Mouse (Mus musculus): Measurements from ENCODE around the gene Zzz3.
A peak's percentile ranks its signal among the peaks of the same experiment; 100 is the strongest.

Gene Zzz3

DNA sequence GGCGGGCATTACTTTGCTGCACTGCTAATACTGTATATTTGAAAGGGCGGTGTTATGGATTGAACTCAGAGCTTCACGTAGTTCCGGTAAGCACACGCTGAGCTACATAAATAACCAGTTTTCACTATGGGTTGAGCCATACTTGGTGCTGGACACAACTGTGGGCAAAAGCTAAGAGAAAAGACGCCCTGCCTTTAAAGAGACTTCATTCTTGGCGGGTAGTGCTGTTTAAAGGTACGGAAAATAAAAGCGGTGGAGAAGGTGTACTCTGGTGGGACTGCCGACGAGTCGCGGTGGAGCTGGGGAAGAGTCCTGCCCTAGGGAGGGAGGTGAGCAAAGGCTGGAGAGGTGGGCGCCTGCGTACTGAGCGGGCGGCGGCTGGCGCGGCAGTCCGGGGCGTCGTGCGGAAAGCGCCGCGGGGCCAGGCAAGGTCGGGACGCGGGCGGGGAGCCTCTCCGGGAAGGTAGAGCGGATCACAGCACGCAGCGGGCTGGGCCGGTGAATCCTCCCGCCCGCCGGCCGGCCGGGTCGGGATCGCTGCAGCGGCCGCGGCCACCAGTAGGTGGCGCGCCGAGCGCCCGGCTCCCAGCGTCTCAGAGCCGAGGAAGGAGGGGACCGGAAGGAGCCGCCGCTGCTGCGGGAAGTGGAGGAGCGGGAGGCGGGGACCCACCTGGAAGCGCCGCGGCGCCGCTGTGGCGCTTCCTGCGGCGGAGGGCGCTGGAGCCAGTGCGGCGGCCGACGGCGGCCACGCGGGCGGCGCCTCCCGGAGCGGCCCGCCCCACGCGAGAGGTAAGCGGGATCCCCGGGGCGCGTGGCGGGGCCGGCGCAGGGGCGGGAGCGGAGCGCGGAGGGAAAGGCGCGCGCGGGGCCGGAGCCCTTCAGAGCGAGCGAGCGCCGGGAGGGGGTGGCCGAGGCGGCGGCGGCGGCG is at the start of gene Zzz3:
Gene Zzz3 (plus strand): TSS at position 124 of the 928 bp plus-strand sequence.
- peak; percentile 86 for DNase-seq (ENCODE audit: low spot score)

- peak; percentile 96 for DNase-seq (ENCODE audit: low spot score)
These were observed 49.3 kb upstream of the Zzz3 start, which contains the start of gene Usp33 for GRCm38 (mm10) chr3:152345732-152346632. Gene Usp33, plus strand, starts transcription at chr3:152346478.

DNA sequence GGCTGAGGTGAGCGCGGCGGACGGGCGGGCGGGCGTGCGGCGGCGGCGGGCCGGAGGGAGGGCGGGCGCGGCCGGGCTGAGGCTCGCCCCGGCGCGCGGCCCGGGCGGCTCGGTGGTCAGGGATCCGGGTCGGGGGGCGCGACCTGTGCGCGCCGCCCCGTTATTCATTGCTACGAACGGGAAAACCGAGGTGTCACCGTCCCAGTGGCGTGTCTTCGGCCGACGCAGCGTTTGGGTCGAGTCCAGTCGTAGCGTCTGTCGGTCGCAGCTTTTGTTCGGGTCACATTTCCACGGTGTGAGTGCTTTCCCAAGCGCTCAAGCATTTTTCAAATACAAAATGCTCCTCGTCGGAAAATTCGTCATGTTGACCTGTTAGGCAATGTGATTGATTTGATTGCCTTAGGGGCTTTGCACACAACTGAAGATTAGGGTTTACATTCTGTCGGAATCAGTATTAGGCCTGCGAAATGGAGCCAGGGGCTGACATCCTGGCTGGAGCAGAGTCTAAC is 48.6 kb upstream of the Zzz3 start:
- DNase-seq (ENCODE audit: low spot score), result no peak

DNA sequence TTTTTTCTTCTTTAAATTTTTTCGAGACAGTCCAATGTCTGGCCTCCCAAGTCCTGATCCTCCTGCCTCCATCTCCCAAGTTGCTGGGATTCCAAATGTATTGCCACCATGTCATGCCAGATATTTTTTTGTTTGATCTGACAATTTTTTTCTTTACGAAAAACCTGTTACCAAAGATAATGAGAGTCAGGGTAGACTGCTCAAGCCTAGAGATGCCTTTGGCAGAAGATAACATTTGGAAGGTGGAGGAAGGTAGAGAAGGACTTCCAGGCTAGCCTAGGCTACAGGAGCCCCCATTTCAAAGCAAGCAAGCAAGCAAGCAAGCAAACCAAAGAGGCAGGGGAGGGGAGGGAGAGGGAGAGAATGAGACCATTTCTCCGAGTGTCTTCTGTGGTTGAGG is 48.0 kb upstream of the Zzz3 start:
- DNase-seq (ENCODE audit: low spot score), result no peak

GRCm38 (mm10) chr3:152348011-152348830 is 47.1 kb upstream of the Zzz3 start:
- no peak for DNase-seq (ENCODE audit: low spot score)

- DNase-seq (ENCODE audit: low spot score), result no peak
These were observed 44.8 kb upstream of the Zzz3 start for GRCm38 (mm10) chr3:152350431-152350830.

DNA sequence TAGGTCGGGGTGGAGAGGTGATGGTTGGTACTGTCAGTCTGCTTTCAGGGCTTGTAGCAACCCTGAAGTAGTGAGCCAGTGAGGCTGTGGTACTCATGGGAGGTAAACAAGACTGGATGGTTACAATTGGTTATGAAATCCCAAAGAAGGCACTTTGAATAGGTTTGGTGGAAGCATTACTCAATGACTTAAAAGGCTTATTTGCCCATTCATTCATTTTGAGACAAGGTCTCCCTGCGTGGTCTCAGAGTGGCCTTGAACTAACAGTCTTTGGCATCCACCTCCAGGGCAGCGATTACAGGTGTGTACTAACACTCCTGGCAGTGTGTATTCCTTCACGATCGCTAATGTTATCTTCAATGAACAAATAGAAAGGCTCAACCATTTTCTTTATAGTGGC is 44.3 kb upstream of the Zzz3 start:
- DNase-seq (ENCODE audit: low spot score), result no peak

GRCm38 (mm10) chr3:152352289-152352688 is 43.0 kb upstream of the Zzz3 start:
- DNase-seq (ENCODE audit: low spot score), result no peak

GRCm38 (mm10) chr3:152353434-152354177 is 41.7 kb upstream of the Zzz3 start:
- no peak for DNase-seq (ENCODE audit: low spot score)

GRCm38 (mm10) chr3:152355361-152355760 is 39.9 kb upstream of the Zzz3 start:
- no peak for DNase-seq (ENCODE audit: low spot score)

DNA sequence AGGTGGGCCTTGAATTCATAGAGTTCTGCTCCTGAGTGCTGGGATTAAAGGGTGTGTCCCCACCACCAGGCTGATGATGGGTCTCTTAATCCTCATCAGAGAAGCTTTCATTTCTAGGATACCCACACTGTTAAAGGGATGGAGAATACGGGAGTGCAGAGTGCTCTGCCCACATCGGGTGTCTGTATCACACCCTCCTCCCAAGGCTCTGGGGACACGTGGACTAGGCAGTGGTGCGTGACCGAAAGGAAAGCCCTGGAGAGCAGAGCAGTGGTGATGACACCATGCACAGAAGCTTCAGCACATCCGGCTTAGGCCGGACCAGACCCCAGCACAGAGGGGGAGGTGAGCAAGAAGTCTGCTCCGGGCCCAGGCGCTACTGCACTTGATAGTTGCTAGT is 38.5 kb upstream of the Zzz3 start:
- no peak for DNase-seq (ENCODE audit: low spot score)

- DNase-seq (ENCODE audit: low spot score), result no peak
These were observed 36.1 kb upstream of the Zzz3 start for GRCm38 (mm10) chr3:152359151-152359550.

- no peak for DNase-seq (ENCODE audit: low spot score)
These were observed 31.1 kb upstream of the Zzz3 start for GRCm38 (mm10) chr3:152364181-152364580.

DNA sequence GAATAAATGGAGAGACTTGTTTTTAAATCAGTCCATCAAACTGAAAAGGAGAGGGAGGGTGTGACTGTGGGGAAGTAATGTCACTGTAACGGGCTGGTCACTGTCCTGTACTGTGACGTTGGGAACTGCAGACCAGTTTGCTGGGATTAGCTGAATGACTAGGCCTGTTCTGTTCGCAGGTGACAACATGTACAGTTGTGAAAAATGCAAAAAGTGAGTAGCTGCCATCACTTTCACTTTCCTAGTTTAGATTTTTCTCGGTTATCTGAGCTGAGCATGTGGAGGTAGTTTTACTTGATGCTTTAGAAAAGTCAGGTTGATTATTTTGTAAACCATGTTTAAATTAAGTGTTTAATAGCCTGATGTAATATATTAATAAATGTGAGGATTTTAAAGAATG is 19.2 kb upstream of the Zzz3 start:
- no peak for DNase-seq (ENCODE audit: low spot score)

- DNase-seq (ENCODE audit: low spot score), result no peak
These were observed 11.2 kb upstream of the Zzz3 start for GRCm38 (mm10) chr3:152384106-152384505.

- DNase-seq (ENCODE audit: low spot score), result peak; percentile 97
These were observed 1.2 kb downstream of the Zzz3 start for GRCm38 (mm10) chr3:152396278-152396987.

- peak; percentile 5 for DNase-seq (ENCODE audit: low spot score)
These were observed 1.7 kb downstream of the Zzz3 start for GRCm38 (mm10) chr3:152396988-152397314.

DNA sequence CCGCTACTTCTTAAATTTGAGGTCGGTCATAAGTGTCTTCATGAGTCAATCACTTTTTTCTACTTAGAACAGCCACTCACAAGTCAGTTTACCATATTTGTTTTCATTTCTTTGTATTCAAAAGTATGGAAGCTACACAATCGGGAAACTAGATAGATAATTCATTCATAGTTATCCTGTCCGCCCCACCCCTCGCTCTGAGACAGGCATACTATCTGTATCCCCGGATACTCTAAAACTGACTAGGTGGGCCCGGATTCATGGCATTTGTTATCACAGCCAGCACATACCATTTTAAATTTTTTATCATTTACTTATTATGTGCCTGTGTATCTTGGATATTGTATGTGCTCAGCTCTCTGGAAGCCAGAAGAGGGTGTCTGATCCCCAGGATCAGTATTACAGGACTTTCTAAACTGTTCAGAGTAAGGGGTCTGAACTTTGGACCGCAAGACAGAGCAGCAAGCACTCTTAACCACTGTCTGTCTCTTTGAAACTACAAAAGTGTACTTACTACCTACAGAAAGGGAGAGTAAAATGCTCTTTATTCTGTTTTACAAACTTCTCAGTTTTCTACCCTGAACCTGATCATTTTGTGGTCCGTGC is 2.2 kb downstream of the Zzz3 start:
- no peak for DNase-seq (ENCODE audit: low spot score)

DNA sequence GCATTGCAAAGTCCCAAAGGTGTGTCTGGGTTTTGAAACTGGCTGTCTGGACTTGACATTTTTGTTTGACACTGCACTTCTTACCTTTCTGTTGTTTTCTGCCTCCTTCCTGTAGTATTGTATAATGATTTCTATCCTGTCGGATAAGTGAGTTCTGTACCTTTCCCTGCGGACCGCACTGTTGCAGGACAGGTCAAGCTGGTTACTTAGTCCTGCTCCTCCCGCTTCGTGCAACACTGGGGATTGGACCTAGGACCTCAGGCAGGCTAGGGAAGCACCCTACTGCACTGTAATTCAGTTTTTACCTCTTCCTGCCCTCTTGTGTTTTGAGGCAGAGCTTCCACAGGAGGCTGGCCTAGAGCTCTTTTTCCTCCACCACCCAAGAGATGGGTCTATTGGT is 5.2 kb downstream of the Zzz3 start:
- DNase-seq (ENCODE audit: low spot score), result no peak

DNA sequence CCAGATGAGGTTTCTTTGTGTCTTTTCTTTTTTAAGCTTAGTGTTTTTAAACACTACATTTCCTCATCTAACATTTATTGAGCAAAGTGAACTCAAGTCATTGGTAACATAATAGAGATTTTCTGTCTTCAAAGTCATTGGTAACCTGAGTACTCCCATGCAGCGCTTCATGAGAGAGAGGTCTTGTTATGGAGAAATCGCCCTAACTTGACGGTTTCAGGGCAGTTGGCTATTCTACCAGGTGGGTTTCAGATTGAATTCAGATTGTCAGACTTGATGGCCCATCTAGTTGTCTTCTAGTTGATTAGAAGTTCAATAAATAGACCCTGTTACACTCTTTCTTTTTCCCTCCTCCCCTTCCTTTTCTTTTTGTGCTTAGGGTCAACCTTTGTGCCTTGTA is 5.6 kb downstream of the Zzz3 start:
- no peak for DNase-seq (ENCODE audit: low spot score)

Measured in ovary, postnatal 14 days (tissue).